Mouse (Mus musculus): ENCODE data around the gene Ptms. TPM values are rescaled to one million over a fixed set of nuclear protein-coding genes. Genes with fewer than 3 reads are reported as not detected.
"Not testable (repeated sequence)": the region's sequence is repeated elsewhere in the genome, so short reads cannot be mapped to it uniquely, and the experiment has no call there.

Gene Ptms
- total RNA-seq, 2 experiments from 2014 or later, result 126 to 152 TPM

GRCm38 (mm10) chr6:124904161-124904981 is 15.5 kb downstream of the Ptms start:
- peak; percentile 78 for DNase-seq

DNA sequence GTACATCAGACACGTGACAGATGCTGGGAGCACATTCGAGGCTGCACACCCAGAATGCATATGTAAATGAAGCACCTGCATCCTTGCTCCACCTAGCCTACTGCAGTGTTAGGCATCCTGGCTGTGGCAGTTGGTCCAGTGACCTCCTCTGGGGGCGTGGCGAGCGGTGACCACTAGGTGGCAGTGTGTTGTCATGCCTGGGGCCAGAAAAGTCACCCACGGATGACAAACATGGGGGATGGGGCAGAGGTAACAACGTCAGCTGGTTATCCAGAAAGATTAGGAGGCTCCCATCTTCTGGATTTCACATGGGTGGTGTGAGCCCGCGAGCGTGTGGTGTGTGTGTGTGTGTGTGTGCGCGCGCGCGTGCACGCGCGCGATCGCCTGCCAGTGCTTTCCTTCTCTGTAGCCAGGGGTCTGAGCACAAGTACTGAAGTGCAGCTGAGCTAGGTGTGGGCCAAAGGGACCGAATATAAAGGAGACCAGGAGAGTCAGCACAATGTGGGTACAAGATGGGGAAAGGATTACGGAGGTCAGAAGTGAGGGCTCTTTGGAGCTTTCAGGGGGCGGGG is 16.2 kb downstream of the Ptms start:
- peak; percentile 91 for DNase-seq

DNA sequence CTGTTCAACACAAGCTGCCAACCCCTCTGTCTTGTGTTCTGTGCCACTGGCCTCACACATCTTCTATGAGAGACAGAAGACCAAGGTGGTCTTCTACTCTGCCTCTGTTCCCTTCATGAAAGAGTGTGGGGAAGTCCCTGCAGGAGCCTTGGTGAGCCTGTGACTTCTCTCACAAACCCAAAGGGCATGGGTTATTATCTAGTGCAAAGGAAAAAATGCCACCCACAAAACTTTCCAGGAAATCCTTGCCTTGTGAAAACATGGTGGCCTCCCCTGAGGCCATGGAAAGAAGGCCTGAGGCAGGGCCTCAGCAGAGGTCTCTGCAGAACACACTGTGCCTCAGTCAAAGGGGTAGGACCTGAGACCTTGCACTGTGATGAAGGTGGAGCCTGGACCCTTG is 18.1 kb downstream of the Ptms start:
- no peak for DNase-seq

GRCm38 (mm10) chr6:124900801-124901480 is 19.0 kb downstream of the Ptms start:
- no peak for DNase-seq

DNA sequence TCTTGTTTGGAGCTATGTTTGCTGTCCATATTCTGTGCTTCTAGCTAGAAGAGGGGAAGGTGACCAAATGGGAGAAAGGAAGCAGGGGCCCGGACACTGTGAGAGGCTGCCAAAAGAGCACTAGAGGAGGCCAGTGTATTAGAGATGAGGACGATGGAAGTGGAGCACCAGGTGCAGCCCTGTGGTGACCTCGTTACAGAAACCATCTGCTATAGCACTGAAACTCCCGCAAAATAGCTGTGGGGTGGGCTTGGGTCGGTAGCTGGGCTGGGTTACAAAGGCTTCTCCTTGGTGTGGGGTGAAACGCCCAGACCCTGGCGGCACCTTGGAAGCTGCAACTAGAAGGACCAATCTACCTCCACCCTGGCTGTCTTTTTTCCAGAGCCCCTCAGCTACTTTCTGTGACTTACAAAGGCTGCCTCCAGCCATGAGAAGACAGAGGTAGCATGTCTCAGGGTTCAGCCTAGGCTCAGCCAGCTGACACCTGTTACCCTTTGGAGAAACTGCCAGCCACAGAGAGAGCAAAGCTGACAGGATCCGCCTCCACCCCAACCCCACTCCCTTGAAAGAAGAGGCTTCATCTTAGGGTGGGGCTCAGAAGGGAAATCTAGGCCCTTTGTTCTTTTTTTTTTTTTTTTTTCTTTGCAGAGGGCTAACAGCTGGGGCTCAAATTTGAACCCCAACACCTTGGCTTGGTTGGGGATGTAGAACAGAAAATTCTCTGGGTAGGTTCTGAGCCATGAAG is 19.7 kb downstream of the Ptms start:
- no peak for DNase-seq

GRCm38 (mm10) chr6:124898359-124898758 is 21.5 kb downstream of the Ptms start:
- no peak for DNase-seq

GRCm38 (mm10) chr6:124894113-124894512 is 25.8 kb downstream of the Ptms start:
- not testable (repeated sequence) for DNase-seq

- DNase-seq, result no peak
These were observed 28.9 kb downstream of the Ptms start for GRCm38 (mm10) chr6:124890997-124891396.

DNA sequence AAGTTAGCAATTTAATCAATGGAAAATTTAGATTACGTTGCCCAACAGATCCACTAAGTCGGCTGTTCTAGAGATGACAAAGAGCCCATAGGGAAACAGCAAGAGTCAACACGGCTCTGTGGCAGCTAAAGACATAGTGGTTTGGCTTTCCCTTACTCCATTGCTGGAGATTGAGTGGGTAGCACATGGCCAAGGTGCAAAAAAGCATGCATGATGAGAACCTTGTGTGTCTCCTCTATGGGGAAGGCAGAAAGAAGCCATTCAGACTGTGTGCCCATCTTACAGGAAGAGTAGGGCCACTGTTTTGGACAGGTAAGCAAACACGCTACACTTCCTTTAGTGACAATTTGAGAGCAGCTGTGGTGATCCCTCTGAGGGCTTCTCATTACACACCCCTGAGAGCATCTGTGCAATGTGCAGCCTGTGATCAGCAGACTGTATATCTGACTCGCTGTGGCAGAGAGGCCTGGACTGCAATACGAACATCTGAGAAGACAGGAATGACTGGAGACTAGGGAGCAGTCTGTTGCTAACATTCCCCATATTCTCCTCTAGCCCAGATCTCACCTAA is 31.3 kb downstream of the Ptms start:
- DNase-seq, result no peak

DNA sequence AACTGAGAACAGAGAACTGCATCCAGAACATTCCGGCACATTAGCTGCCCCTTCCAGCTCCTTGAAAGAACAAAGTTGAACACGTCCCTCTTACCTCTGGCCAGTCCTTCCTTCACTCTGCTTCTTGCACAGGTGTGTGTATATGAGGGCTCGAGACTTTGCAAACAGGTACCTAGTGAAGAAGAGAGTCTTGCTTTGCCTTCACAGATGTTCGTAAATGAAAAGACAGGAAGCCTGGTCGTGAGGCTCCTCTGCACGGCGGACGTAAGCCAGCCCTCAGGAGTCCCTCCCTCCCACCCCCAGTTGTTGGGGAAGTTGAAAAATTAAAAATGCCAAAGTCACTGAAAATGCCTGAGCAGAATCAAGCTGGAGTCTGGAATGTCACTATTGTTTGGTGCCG is 31.9 kb downstream of the Ptms start, which contains the start of gene Cd4:
Cd4 (minus strand) TSS at position 236 of the 400 bp plus-strand sequence.
- DNase-seq, result no peak

GRCm38 (mm10) chr6:124885956-124886381 is 33.9 kb downstream of the Ptms start:
- DNase-seq, result no peak

DNA sequence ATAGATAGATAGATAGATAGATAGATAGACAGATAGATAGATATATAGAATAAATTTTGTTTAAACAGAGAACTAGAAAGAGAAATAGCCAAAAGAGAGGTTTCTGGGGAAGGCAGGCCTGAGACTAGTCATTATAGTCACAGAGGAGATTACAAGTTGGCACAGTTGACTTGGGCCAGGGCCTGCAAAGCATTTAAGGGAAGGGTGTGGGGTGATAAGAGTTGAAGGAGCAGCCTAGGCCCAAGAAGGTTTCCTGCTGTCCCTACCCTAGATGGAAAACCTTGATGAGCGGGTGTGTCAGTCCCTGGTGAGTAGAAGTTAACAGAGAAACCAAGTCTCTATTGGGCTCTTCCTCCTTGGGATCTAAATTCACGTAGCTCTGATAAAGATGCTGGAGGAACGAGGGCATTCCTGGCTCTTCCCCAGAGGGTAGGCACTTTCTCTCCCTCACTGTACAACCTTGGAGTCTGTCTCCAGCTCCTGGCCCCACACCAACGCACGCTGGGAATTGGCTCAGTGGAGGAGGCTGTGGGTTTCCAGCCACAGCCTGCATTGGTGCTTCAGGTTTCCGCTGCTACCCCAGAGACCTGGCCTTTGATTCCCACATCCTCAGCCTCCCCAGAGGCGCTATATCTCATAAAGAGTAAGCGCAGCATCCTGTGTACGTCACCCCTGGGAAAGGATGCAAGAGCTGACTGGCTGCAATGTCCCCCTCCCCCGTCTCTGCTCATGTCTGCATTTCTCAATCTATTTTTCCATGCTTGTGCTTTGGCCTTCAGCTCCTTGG is 35.0 kb downstream of the Ptms start:
- DNase-seq, result no peak

GRCm38 (mm10) chr6:124883351-124883750 is 36.6 kb downstream of the Ptms start:
- DNase-seq, result no peak

DNA sequence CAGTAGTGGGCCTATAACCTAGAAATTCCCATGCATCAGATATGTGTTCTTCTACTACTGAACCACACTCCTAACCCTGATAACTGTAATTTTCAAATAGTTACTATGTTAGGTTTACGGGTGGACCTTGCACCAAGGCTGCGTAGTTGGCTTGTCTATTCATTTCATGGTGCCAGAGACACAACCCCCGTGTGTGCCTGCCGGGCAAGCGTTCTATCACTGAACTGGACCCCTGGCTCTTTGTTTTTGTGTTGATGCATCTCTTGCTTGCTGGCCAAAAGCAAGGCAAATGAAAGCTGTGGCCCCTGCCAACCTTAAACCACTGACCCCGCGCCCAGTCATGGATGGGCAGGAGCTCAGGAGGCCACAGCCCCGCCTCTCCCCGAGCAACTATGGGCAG is 38.1 kb downstream of the Ptms start:
- no peak for DNase-seq

GRCm38 (mm10) chr6:124879390-124879789 is 40.5 kb downstream of the Ptms start:
- no peak for DNase-seq

DNA sequence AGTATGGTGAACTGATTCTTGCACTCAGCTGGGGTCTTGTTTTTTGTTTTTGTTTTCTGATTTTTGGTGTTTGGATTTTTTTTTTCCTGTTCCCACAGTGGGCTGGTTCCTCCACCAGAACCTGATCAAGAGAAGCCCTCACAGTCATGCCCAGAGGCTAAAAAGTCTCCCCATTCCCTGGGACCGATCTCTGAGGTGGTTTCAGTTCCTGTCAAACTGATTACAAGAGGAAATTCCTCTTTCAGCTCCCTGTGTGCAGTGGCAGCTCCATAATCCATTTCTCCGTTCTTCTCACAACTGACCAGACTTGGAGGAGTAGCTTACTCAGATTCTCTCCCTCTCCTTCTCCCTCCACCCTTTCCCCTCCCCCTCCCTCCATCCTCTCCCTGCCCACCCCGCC is 45.6 kb downstream of the Ptms start:
- DNase-seq, result no peak

DNA sequence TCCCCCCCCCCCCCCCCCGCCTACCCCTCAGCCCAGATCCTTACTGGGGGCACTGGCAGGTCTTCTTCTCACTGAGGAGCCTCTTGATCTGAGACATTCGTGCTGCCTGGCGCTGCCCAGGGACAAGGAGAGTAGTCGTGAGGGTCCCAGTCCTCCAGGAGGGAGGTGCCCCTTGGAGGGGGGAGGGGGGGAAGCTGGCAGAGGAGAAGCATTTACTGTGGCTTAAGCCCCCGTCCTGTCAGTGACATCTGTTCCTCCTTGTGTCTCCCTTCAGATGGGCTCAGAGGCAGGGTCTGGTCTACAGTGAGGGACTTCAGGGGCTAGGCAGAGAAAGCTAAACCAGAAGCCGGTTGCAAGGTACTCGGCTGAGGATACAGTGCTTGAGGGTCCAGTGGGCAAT is 53.3 kb downstream of the Ptms start:
- DNase-seq, result no peak

- DNase-seq, result no peak
These were observed 54.0 kb downstream of the Ptms start for GRCm38 (mm10) chr6:124865766-124866362.
